Mouse (Mus musculus): ENCODE data around the gene Gabra2. TPM values are rescaled to one million over a fixed set of nuclear protein-coding genes. Genes with fewer than 3 reads are reported as not detected.

Gene Gabra2
- polyA plus RNA-seq, 1 experiment from 2014 or later = 0.06 TPM

DNA sequence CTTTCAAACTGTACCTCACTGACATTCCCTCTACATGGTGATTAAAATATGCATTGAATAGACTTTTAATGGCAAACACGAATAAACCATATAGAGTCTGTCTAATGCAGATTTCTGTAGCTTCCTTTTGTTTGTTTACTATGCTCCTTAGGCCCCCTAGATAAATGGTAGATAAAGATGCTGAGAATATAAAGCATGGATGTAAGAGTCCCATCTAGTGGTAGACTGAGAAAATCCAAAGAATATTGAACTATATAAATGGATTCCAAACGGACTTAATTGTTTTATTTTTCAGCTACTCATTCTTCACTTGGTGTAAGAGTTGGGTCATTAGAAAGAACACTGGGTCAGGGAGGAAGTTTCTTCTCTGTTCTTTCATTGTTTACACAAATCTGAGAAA lies 102.4 kb downstream of the Gabra2 start:
- H3K27me3 ChIP-seq (ENCODE audit: control insufficient read depth, insufficient read depth, low read depth, low read length) = no peaks in the 10 kb centered on the region
- no peak overlapping the region for H3K4me3 ChIP-seq (ENCODE audit: low read length)
- H3K9ac ChIP-seq (ENCODE audit: low read length) = no peak overlapping the region
- H3K4me1 ChIP-seq (replicated peaks; ENCODE audit: control insufficient read depth, insufficient read depth, low read length) = no peaks in the 10 kb centered on the region
- WGBS = 49% methylated on average over 2 of the region's 2 CpGs
- no peak overlapping the region for H3K4me2 ChIP-seq (ENCODE audit: low read depth, low read length)
- no peak for ATAC-seq (ENCODE audit: low read depth)
- no peak overlapping the region for H3K27ac ChIP-seq (ENCODE audit: low read length)
- no peaks in the 10 kb centered on the region for H3K36me3 ChIP-seq (ENCODE audit: control insufficient read depth, insufficient read depth, low read length)
- H3K9me3 ChIP-seq (ENCODE audit: control insufficient read depth, low read length) = no peaks in the 10 kb centered on the region

DNA sequence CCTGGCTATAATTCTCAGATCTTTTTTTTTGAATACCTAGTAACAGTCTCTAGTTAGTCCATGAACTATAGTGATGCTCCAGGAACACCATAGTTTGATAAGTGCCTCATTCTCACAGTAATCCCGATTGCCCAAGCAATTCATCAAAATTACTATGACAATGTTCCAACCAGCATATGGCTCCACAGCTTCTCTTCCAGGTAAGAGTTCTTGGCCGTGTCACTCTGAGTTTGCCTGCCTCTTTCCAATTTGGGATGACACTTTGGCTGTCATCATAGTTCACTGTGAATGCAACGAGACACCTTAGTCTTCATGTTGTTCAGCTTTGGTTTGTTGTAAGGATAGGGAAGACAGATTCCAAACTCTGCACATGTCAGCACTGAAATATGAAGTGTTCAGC lies 104.8 kb downstream of the Gabra2 start:
- Histone ChIP-seq H3K27me3 (ENCODE audit: control insufficient read depth, insufficient read depth, low read depth, low read length) (no peaks in the 10 kb centered on the region), H3K36me3 (ENCODE audit: control insufficient read depth, insufficient read depth, low read length) (no peaks in the 10 kb centered on the region), H3K4me1 (replicated peaks; ENCODE audit: control insufficient read depth, insufficient read depth, low read length) (no peaks in the 10 kb centered on the region), H3K4me3 (ENCODE audit: low read length) (no peak overlapping the region), H3K4me2 (ENCODE audit: low read depth, low read length) (no peak overlapping the region), H3K9me3 (ENCODE audit: control insufficient read depth, low read length) (no peaks in the 10 kb centered on the region), H3K27ac (ENCODE audit: low read length) (no peak overlapping the region), H3K9ac (ENCODE audit: low read length) (no peak overlapping the region)
- WGBS = 75% methylated on average over 3 of the region's 3 CpGs
- no peak for ATAC-seq (ENCODE audit: low read depth)

Measured in lung, embryonic 16.5 days (tissue).